Mouse (Mus musculus) ovary, postnatal 36 days (tissue): Measurements from ENCODE around the gene Bin2.
A peak's percentile ranks its signal among the peaks of the same experiment; 100 is the strongest.
"Not testable (repeated sequence)": the region's sequence is repeated elsewhere in the genome, so short reads cannot be mapped to it uniquely, and the experiment has no call there.

Experiments used
- DNase-seq: peaks from one replicate; pipeline ENCODE4 v3.0.0; 2022; ENCODE audit warnings: low spot score, mixed read lengths

Gene Bin2

GRCm38 (mm10) chr15:100646161-100646560 is 23.2 kb downstream of the Bin2 start:
- DNase-seq, result no peak

GRCm38 (mm10) chr15:100642451-100642850 is 26.9 kb downstream of the Bin2 start:
- DNase-seq, result no peak

- DNase-seq, result no peak
Measured at GRCm38 (mm10) chr15:100641226-100641810, 28.0 kb downstream of the Bin2 start.

GRCm38 (mm10) chr15:100639972-100640750 is 29.2 kb downstream of the Bin2 start:
- no peak for DNase-seq

- no peak for DNase-seq
Measured at GRCm38 (mm10) chr15:100637661-100638060, 31.7 kb downstream of the Bin2 start.

- peak; percentile 48 for DNase-seq
Measured at GRCm38 (mm10) chr15:100636700-100637501, 32.5 kb downstream of the Bin2 start, which contains the start of gene Smagp. Smagp (minus strand) TSS chr15:100636940.

GRCm38 (mm10) chr15:100635851-100636645 is 33.3 kb downstream of the Bin2 start:
- DNase-seq, result no peak

GRCm38 (mm10) chr15:100635239-100635638 is 34.1 kb downstream of the Bin2 start:
- DNase-seq, result no peak

GRCm38 (mm10) chr15:100633341-100633740 is 36.0 kb downstream of the Bin2 start:
- no peak for DNase-seq

GRCm38 (mm10) chr15:100632323-100632722 is 37.0 kb downstream of the Bin2 start:
- DNase-seq, result no peak

- no peak for DNase-seq
Measured at GRCm38 (mm10) chr15:100631454-100632170, 37.7 kb downstream of the Bin2 start.

- DNase-seq, result no peak
Measured at GRCm38 (mm10) chr15:100630126-100630525, 39.2 kb downstream of the Bin2 start.

- no peak for DNase-seq
Measured at GRCm38 (mm10) chr15:100628797-100629196, 40.6 kb downstream of the Bin2 start.

- DNase-seq, result no peak
Measured at GRCm38 (mm10) chr15:100627774-100628370, 41.5 kb downstream of the Bin2 start.

- DNase-seq, result no peak
Measured at GRCm38 (mm10) chr15:100627287-100627686, 42.1 kb downstream of the Bin2 start.

GRCm38 (mm10) chr15:100624435-100624834 is 44.9 kb downstream of the Bin2 start:
- no peak for DNase-seq

- DNase-seq, result no peak
Measured at GRCm38 (mm10) chr15:100623754-100624153, 45.6 kb downstream of the Bin2 start.

GRCm38 (mm10) chr15:100622164-100622563 is 47.2 kb downstream of the Bin2 start:
- DNase-seq, result no peak

- DNase-seq, result not testable (repeated sequence)
Measured at GRCm38 (mm10) chr15:100621671-100622070, 47.7 kb downstream of the Bin2 start.

- DNase-seq, result no peak
Measured at GRCm38 (mm10) chr15:100619200-100619599, 50.2 kb downstream of the Bin2 start.

- DNase-seq, result no peak
Measured at GRCm38 (mm10) chr15:100616221-100616620, 53.1 kb downstream of the Bin2 start.
